Mouse (Mus musculus) common myeloid progenitor, adult 5-6 weeks (primary cell): ENCODE measurements at regions not wholly inside any gene's neighbourhood (a gene's known extent, or its start where the extent isn't known, plus 50 kb on each side); places are given as distances from the start of the nearest gene placed in this dataset.

Experiments used
- ATAC-seq: replicated peaks from 2 replicates; pipeline ENCODE4 v1.8.0; 2016; ENCODE audit warnings: low read depth, mild to moderate bottlenecking, moderate TSS enrichment, inconsistent platforms; ENCODE audit not compliant: poor library complexity, severe bottlenecking

DNA sequence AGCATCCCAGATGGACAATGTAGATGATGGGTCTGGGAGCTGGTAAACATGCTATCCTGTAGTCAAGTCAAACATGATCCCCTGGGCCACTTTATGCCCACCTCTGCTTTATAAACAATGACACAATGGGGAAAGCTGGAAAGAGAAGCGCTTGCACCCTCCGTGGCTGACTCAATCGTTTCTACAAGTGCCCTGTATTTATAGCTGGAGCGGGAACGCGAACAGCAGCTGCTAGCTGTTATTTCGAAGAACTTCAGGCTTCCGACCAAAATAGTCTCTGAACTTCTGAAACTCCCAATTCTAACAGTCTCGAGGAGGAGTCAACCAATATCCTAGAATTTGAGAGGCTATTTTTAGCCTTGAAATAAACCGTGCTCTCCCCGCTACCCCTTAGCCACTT lies 571.4 kb upstream of the Id2 start:
- ATAC-seq = no peak

GRCm38 (mm10) chr12:25654456-25654855 lies 557.5 kb upstream of the Id2 start:
- no peak for ATAC-seq

DNA sequence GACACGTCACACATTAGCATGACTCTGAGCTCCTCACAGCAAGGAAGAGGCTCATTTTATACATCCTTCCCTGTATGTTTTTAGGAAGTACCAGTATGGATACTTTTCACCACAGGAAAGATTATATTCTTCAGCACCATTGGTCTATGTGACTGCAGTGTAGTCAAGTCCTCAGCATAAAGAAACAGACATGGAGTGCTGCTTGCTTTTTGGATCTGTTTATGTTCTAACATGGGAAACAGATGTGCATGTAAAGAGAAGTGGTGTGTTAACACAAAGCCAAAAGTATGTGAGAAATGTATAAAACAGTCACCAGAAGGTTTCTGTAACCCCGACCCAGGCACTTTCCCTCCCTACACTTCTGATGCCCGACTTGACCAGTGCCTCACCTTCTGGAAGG lies 553.3 kb upstream of the Id2 start:
- no peak for ATAC-seq

- ATAC-seq = no peak
Observed at GRCm38 (mm10) chr12:25628081-25628480, 531.1 kb upstream of the Id2 start.

DNA sequence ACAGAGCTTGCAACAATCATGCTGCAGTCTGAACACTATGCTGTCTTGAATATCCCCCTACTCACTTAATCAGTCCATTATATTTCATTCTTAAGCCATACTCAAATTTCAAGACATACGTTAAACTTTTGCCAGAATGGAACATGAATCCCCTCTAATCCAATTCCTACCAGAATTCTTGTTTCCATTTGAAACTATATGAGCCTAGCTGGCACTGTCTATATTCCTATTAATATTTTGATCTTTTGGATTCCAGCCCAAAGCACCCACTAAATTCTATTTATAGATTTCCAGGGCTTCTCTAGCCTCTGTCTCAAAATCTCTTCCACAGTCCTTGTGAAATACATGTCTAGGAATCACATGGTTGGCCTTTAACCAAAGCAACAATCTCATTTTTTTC lies 528.9 kb upstream of the Id2 start:
- no peak for ATAC-seq

GRCm38 (mm10) chr12:25623449-25623848 lies 526.5 kb upstream of the Id2 start:
- no peak for ATAC-seq

- no peak for ATAC-seq
Observed at GRCm38 (mm10) chr12:25621142-25621541, 524.2 kb upstream of the Id2 start.

GRCm38 (mm10) chr12:25617521-25617920 lies 520.6 kb upstream of the Id2 start:
- ATAC-seq = no peak

DNA sequence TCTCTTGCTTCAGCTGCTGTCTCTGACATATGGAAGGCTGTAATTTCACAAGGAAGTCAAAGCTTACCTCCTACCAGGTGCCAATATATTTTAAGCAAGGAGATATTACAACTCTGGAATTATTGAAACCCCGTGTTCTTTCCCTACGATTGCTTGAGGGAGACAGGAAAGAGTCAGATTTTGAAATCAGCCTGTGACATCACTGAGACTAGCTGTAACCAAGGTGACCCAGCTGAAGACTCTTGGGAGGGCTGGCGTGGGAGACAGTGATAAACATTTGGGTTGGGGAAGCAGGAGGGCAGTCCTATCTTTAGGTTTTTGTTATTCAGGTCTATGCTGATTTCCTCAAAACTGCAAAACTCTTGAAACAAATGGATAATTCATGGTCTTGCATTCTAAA lies 518.4 kb upstream of the Id2 start:
- no peak for ATAC-seq

- no peak for ATAC-seq
Observed at GRCm38 (mm10) chr12:25613473-25613872, 516.5 kb upstream of the Id2 start.

DNA sequence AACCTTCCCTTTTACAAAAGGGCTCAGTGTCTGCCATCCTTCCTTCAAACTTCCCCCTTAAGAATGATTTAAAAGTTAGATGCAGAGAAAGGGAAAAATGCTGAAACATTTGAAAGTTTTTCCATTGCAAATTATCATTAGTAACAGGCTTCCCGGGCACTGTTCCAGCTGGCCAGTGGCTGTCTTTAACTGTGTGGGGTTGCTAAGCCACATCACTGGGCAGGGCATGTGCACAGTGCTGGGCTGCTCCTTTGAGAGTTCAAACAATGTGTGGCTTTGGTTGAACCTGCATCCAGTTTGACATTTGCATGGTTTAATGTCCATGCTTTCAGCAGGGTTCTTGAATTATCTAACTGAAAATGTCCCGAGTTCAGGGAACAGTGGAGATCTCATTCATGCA lies 512.1 kb upstream of the Id2 start:
- no peak for ATAC-seq

GRCm38 (mm10) chr12:25605396-25605795 lies 508.5 kb upstream of the Id2 start:
- no peak for ATAC-seq

GRCm38 (mm10) chr12:25590262-25590661 lies 493.3 kb upstream of the Id2 start:
- no peak for ATAC-seq

DNA sequence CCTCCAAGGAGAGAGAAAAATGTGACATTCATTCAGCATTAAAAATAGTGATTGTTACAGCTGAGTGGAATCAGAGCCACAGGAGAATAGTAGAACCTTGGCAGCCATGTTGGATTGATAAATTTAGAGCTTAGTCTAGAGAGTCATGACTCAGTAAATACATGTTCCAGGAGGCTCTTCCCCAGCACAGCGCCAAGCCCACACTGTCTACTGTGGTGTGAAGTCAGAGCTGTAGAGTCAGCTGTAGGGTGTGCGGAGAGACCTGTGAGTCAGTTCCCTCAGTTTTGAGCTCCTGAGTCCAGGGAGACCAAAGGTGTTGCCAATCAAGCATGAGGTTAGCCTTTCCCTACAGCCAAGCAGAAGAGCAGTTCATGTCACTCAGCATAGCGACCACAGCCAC lies 488.8 kb upstream of the Id2 start:
- no peak for ATAC-seq

DNA sequence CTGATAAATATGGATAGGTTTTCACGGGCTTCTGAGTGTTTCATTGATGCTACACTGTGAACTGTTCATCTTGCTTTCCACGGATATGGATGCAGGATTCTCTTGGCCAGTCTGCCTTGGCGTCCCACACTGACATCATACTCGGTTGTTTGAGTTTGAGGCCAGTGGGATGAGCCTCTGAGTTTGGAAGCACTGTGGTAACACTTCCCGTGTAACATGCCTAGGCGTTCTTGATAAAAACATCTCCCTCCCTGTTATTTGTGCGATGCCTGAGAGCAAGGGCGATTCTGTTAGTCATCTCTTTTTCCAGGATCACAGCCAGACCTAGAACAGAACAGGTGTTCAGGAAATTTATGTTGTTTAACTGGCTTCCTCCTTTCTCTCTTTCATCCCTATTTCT lies 482.5 kb upstream of the Id2 start:
- no peak for ATAC-seq

DNA sequence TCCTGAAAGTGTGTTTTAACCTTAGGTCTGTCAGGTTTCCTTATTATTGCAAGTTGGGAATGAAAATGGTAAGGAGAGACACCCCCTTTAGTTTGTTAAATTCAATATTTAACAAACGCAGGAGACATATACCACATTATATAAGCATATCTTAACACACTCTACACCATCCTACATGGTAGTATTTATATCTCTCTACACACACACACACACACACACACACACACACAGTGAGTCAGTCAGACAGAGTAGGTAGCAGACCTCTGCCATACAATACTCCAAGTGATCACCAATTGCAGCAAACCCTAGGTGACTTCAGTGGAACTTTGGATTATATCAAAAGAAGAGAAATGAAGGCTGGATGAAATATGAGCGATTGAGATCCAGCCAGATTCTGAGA lies 468.2 kb upstream of the Id2 start:
- no peak for ATAC-seq

DNA sequence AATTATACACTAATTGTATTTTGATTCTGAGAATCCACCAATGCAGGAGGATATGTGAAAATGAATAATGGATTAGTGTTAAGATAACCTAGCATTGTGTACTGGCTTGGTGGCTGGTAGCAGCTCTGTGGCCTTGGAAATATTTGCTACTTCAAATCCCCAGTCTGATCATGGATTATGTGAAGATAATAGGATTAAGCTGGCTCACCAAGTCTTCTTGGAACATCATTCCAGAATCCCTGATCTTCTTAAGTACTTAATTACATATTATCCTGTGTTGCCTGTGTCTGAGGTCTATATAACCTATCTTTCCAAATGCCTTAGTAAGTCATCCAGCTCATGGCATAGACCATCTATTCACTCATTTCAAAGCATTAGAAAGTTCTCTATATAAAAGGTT lies 462.7 kb upstream of the Id2 start:
- ATAC-seq = no peak

- no peak for ATAC-seq
Observed at GRCm38 (mm10) chr12:25553656-25554055, 456.7 kb upstream of the Id2 start.

GRCm38 (mm10) chr12:25549735-25550134 lies 452.8 kb upstream of the Id2 start:
- ATAC-seq = no peak

DNA sequence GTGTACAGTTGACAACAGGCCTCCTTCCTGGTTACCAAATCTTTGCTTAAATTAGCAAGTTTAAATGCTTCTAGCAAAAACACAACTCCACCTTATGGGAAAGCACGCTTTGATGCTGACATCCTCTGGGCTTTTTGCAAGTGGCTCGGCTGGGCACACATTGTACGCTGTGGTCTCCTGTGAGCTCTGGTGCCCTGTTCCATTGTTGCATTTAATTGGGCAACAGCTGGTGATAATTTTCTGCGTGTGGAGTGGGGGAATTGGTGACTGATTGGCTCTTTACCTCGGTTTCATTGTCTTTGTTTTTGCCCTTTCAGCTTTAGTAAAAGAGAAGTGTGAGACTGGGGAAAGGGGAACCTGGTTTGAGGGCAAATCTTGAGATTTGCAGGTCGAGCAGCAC lies 447.3 kb upstream of the Id2 start:
- ATAC-seq = no peak

DNA sequence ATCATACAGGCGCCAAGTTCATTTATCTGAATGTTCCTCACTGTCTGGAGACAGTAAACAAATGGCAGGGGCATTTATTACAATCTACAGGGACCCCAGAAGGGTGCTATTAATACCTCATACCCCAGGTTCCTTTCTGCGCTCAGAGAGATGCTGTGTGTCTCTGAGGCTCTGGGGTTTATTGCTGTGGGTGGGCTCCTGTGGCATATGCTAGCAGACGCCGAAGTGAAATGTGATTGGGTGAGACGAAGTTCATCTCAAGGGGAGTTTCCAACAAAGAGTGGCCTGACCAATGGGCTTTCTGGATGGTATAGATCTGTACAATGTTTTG lies 437.6 kb upstream of the Id2 start:
- no peak for ATAC-seq

GRCm38 (mm10) chr12:25533709-25534619 lies 437.0 kb upstream of the Id2 start:
- ATAC-seq = no peak
